Mouse (Mus musculus): ENCODE measurements at regions not wholly inside any gene's neighbourhood (a gene's known extent, or its start where the extent isn't known, plus 50 kb on each side); places are given as distances from the start of the nearest gene placed in this dataset.
"Not testable (repeated sequence)": the region's sequence is repeated elsewhere in the genome, so short reads cannot be mapped to it uniquely, and the experiment has no call there.

DNA sequence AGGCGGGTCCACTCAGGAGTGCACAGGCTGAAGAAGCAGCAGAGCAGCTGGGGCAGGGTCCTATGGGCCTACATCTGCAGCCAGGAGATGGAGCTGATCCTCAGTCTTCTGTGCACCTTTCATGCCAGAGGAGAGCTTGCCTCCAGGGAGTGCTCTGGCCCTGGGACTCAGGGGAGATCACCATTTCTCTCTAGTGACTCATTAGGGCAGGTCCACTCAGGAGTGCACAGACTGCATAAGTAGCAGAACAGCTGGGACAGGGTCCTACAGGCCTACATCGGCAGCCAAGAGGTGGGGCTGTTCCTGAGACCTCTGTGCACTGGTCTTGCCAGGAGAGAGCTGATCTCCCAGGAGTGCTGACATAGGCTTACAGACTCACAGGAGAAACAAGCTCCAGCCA lies 159.4 kb upstream of the Gm21897 start:
- no peak for DNase-seq (ENCODE audit: low spot score)

DNA sequence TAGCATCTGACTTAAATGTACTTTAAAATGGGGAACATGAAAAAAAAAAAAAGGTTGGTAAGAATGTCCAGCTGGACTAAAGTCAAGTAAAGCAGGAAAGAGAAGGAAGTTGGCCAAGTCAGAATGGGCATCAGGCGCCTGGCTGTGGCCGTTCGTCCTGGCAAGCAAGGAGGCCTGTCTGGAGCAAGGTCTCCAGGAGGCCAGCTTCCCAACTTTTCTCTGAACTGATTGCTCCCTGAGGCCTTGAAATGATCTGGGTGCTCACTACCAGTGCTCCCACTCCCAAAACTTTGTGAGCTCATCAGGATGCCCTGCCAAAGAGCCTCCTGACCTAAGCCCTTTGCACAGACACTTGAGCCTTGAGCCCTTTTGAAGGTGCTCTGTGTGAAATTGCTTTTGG lies 141.7 kb upstream of the Gm21897 start:
- DNase-seq (ENCODE audit: low spot score) = no peak

DNA sequence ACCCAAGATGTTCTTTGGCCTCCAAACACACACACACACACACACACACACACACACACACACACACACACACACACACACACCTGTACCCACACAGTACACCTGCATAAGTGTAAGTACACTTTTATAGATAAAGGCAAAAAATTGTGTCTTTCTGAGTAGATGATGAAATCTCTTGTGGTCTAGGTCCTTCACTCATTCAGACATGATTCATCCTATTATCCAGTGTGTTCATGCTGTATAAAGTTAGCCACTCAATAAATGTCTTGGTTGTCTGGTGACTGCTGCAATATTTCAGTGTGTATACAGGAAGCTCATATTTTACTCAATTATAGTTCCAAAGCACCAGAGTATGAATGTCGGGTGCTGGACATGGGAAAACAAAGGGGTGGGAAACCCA lies 131.5 kb upstream of the Gm21897 start:
- no peak for DNase-seq (ENCODE audit: low spot score)

DNA sequence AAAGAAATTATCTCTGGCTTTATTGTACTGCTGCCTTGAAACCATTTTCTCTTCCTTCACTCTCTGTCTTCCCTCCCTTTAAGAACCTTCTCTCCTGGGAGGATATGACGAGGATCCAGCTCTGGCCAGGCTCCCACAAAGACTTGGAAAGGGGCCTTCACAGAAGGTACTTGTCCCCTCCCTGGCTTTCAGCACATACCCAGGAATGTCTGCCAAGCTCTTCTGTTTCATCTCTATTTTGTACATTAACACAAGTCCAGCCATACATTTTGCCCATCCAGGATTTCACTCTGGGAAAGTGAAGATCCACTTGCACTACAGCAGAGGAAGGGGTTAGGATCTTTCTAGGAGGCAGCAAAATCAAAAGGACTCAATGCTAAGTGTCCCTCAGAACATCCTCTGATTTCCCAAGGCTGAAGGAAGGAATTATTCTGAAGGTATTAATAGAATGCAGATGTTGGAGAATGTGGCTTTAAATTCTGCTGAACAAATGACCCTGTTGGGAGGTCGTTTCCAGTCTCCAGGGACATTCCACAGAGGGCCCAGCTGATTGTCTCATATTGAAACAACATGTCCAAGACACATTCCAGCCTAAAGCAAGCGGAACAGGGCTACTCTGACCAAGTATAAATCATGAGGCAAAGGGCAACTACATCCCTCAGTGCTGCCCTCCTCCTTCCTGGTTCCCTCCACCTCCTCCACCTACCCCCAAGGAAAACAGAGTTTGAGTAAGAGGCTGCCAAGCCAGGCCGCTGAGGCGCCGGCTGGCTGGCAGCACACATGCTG lies 122.1 kb upstream of the Gm21897 start:
- DNase-seq (ENCODE audit: low spot score) = no peak

DNA sequence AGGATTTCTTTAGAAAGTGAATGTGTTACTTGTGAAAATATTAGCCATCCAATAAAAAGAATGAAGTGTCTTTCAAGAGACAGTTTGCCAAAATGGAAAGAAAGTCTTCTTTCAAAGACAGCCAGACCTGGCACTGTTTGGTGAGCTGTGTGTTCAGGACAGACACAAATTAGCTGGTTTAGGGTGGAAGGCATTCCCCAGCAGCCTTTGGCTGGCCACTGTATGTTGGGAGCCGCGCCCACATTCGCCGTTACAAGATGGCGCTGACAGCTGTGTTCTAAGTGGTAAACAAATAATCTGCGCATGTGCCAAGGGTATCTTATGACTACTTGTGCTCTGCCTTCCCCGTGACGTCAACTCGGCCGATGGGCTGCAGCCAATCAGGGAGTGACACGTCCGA lies 121.3 kb upstream of the Gm21897 start:
- DNase-seq (ENCODE audit: low spot score) = not testable (repeated sequence)

DNA sequence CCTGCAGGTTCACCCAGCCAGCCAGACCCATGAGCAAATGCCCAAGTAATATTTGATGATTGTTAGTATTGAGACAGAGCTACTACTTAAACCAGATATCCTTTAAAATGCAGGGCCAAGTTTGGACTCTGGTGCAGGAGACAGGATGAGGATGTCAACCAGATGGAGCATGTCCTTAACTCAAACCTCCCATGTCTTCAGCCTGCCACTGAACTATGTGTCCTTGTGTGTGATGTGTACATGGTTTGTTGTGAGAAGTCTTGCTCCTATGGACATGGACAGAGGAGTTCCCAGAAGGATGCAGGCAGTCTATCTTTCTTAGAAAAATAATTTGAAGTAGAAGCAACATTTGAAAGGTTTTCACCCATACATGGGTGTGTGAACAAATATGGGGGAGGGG lies 120.4 kb upstream of the Gm21897 start:
- no peak for DNase-seq (ENCODE audit: low spot score)

DNA sequence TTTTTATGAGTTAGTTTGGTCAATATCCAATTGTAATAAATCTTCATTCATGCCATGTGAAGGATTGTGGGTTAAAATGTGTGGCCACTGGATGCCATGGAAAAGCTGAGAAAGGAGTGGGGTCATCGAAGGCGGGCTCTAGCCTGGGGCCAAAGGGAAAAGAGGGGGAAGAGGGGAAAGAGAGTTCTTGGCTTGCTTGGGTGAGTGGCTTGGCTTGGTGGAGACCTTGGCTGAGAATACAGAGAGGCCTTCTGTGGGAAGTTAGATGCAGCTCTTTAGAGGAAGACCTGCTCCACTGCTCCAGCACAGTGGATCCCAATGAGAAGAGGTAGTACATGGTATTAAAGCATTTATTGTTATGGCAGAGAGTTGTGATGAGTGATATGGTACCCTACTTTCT lies 101.3 kb upstream of the Gm21897 start:
- DNase-seq (ENCODE audit: low spot score) = no peak

DNA sequence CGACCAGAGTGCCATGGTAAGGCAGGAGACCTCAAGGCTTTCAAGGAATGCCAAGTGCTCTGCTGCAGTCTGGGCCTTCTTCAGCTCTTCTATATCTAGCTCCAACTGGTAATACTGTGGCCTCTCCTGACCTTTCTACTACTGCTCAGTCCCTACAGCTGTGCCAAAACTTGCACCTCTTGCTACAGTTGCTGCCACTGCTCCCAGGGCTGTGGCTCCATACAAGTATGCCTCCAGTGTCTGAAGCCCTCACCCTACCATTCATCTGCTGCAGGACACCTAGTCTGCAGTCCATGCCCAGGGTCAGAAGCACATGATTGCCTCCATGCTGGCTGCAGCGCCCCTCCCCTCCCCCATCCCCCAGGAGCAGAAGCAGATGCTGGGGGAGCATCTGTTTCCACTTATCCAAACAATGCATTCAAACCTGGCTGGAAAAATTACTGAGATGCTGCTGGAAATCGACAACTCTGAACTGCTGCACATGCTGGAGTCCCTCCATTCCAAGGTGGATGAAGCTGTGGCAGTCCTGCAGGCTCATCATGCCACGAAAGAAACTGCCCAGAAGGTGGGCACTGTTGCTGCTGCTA lies 96.2 kb upstream of the Gm21897 start:
- DNase-seq (ENCODE audit: low spot score) = no peak

DNA sequence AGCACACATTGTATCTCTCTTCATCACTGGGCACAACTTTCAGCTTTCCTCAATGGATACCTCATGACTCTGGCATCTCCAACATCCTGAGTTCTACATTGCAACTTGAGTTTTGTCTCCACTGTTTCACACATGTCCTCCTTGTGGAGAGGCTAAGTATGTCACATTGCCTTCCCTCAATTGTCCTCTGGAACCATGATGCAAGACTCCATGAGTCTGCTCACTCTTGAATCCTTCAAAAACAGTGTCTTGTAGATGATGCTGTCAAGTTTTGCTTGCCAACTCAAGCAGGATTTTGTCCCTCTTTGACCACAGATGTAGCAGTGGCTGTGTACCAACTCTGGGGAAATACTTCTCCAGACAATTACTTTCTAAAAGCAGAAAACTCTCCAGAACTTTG lies 79.4 kb upstream of the Gm21897 start:
- no peak for DNase-seq (ENCODE audit: low spot score)

DNA sequence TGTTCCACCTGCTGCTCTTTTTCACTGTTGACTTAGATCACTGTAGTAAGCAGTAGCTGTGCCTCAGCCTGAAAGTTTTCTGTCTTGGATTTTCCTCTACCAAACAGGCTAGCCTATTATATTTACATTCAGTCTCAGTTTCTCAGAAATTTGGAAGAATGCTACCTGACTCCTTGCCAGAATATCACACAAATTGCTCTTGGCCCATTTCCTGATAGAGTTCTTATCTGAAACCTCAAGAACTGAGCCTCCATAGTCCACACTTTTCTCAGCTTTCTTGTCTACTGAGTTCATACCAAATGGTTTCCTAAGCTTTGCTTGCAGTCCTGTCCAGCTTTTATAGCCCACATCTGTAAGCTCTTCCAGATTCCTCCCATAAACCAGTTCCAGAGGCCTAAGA lies 78.8 kb upstream of the Gm21897 start:
- DNase-seq (ENCODE audit: low spot score) = no peak

DNA sequence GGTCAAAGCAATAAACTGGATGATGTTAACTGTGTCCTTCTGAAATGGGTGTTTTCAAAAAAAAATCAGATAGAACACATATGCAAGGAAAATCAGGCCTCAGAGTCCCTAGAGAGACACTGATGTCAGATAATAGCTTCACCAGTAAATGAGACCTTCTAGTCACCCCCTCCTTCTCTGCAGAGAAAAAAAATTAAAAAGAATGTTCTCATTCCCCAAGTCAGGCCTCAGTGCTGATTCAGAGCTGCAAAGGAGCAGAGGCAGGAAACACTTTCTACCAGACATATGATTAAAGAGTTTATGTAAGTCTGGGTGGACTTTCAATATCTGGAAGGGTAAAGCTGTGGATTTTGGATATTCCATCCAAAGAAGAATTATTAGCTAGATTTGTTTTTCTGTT lies 67.1 kb upstream of the Gm21897 start:
- no peak for DNase-seq (ENCODE audit: low spot score)

DNA sequence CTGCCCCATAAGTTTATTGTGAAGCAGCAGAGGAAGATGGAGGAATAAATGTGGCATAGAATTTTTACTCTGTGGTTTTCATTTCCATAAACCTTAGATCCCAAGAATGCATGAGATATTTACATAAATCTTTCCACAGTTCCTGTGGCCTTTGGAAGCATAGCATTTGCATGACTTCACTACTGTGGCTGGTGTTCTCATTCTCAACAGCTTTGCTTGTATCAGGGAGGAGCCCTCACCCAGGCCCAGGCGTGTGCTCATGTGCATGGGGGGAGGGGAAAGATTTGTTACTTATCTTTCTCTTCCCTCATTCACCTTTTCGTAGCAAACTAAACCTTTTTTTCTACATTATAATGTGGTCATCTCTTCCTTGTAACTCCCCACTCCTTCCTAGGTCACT lies 65.6 kb upstream of the Gm21897 start:
- DNase-seq (ENCODE audit: low spot score) = no peak

DNA sequence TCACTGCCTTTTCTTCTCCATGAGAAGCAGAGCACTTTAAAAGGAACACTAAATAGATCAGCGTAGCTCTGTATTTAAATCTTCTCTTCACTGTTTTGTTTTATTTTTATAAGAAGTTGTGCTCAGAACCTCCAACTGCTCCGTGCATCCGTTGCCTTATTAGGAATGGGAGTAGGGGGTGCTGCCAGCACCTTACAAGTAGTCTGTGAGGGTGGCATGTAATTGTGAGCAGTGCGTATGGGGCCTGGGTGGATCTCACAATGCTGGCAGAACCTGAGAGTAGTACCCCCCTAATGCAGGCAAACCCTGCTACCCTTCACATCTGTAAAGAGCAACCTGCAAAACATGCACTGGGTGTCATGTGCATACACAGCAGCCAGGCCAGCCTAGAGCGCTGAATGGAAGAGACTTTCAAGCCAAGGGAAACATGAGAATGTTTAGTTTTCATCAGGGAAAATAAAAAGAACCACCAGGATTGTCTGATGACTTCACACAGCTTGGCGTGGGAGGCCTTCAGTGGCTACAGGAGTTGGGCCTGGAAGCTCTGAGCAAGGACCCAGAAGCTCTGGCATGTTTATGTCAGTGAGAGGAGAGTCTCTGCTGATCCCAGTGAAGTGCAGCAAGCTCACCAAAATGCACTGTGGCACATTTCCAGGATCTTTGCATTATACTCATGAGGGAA lies 64.5 kb upstream of the Gm21897 start:
- no peak for DNase-seq (ENCODE audit: low spot score)

DNA sequence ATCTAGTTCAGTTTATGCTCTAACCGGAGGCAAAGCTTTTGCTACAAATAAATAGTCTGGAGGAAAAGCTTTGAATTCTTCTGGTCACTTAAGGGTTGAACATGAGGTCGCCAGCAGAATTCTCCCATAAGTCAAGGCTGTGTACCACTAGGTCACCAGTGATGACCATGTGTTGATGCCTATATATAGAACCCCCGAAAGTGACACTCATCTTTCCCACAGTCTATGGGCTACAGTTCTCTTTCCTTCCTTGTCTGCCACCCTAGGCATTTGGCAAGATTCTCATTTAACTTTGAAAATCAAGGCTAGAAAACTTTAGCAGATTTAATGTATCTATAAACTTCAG lies 63.9 kb upstream of the Gm21897 start:
- no peak for DNase-seq (ENCODE audit: low spot score)

DNA sequence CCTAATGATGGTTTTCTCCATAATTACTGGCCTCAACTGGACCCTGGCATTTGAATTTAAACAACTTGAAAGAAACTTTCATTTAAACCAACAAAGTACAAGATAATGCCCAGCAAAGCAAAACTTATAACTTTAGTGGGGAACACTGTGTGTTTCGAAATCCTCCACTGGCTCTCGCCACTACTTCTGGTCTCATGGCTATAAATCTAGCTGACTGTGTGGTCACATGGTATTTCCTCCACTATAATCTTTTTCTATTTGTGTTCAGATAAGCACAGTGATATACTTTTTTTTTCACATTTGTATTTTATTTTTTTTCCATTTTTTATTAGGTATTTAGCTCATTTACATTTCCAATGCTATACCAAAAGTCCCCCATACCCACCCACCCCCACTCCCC lies 62.6 kb upstream of the Gm21897 start:
- no peak for DNase-seq (ENCODE audit: low spot score)

DNA sequence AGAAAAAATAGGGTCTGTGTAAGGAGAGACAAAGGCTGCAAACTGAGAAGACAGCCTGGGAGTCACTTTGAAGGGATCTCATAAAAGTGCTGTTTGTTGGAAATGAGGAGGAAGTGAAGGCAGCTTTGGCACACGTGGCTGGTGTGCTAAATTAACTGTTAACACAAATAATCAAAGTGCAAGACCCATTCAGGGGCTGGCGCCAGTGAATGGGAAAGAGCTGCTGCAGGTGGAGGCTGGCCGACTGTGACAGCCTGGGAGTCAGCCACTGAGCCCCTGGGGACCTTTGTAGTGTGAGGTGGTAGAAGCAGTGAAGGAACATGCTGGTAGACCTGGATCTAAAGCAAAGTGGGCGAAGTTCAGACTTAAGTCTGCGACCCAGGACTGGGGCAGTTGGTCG lies 57.8 kb upstream of the Gm21897 start:
- DNase-seq (ENCODE audit: low spot score) = no peak

DNA sequence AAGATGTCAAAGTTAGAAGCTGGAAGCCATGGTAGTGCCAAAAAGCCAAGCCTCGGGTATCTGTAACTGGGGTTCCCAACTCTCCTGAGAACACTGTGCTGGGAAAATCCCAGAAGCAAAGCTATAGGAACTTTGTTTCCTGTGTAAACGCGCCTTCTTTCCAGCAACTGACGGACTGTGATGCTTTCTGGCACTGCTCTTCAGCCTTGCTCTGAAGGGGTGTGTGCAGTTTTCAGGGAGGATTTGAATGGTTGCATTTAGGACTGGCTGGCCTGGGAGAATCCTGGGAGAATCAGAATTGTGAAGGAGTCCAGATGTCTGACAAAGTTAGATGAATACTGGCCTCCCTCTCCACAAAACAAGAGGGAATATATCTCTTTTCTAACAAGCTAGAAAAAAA lies 57.2 kb upstream of the Gm21897 start:
- no peak for DNase-seq (ENCODE audit: low spot score)
